Mouse (Mus musculus): Measurements from ENCODE around the gene Tmem222. TPM values are rescaled to one million over a fixed set of nuclear protein-coding genes. Genes with fewer than 3 reads are reported as not detected.
A peak's percentile ranks its signal among the peaks of the same experiment; 100 is the strongest.

The Tmem222 gene
- polyA plus RNA-seq, 1 experiment, result 143 TPM

GRCm38 (mm10) chr4:133265759-133266158 lies 11.8 kb downstream of the Tmem222 start:
- no peaks in the 10 kb centered on the region for H3K27me3 ChIP-seq (ENCODE audit: control insufficient read depth, insufficient read depth, low read length)
- DNase-seq, result no peak
- no peak for TF ChIP-seq CTCF (IDR thresholded peaks at IDR 0.05; ENCODE audit: borderline replicate concordance, control insufficient read depth, extremely low read depth, insufficient read depth, low read length, poor library complexity)
- TF ChIP-seq POLR2A (IDR thresholded peaks at IDR 0.05; ENCODE audit: control insufficient read depth, extremely low read depth, insufficient read depth, low read length, poor library complexity), result no peak
- WGBS, result 93% methylated on average over 4 of the region's 4 CpGs
- H3K36me3 ChIP-seq (ENCODE audit: control insufficient read depth, insufficient read depth, low read length), result peaks cover 43% of the 10 kb centered on the region
- no peak overlapping the region for H3K27ac ChIP-seq (ENCODE audit: control insufficient read depth, insufficient read depth, low read length)
- H3K4me1 ChIP-seq (replicated peaks; ENCODE audit: control insufficient read depth, insufficient read depth, low read length), result peaks cover 26% of the 10 kb centered on the region
- no peak overlapping the region for H3K4me3 ChIP-seq (ENCODE audit: control insufficient read depth, insufficient read depth, low read length)

GRCm38 (mm10) chr4:133265297-133265696 lies 12.3 kb downstream of the Tmem222 start:
- peaks cover 43% of the 10 kb centered on the region for H3K36me3 ChIP-seq (ENCODE audit: control insufficient read depth, insufficient read depth, low read length)
- H3K4me1 ChIP-seq (replicated peaks; ENCODE audit: control insufficient read depth, insufficient read depth, low read length), result peaks cover 28% of the 10 kb centered on the region
- no peaks in the 10 kb centered on the region for H3K27me3 ChIP-seq (ENCODE audit: control insufficient read depth, insufficient read depth, low read length)
- no peak overlapping the region for H3K27ac ChIP-seq (ENCODE audit: control insufficient read depth, insufficient read depth, low read length)
- no peak for DNase-seq
- H3K4me3 ChIP-seq (ENCODE audit: control insufficient read depth, insufficient read depth, low read length), result no peak overlapping the region
- TF ChIP-seq CTCF (IDR thresholded peaks at IDR 0.05; ENCODE audit: borderline replicate concordance, control insufficient read depth, extremely low read depth, insufficient read depth, low read length, poor library complexity) (no peak), POLR2A (IDR thresholded peaks at IDR 0.05; ENCODE audit: control insufficient read depth, extremely low read depth, insufficient read depth, low read length, poor library complexity) (no peak)
- WGBS, result 97% methylated on average over 3 of the region's 3 CpGs

GRCm38 (mm10) chr4:133264559-133264958 lies 13.0 kb downstream of the Tmem222 start:
- 70% methylated on average over 2 of the region's 2 CpGs for WGBS
- Histone ChIP-seq H3K27ac (ENCODE audit: control insufficient read depth, insufficient read depth, low read length) (no peak overlapping the region), H3K36me3 (ENCODE audit: control insufficient read depth, insufficient read depth, low read length) (peaks cover 43% of the 10 kb centered on the region), H3K4me3 (ENCODE audit: control insufficient read depth, insufficient read depth, low read length) (no peak overlapping the region), H3K27me3 (ENCODE audit: control insufficient read depth, insufficient read depth, low read length) (no peaks in the 10 kb centered on the region), H3K4me1 (replicated peaks; ENCODE audit: control insufficient read depth, insufficient read depth, low read length) (peaks cover 28% of the 10 kb centered on the region)
- DNase-seq, result no peak
- TF ChIP-seq CTCF (IDR thresholded peaks at IDR 0.05; ENCODE audit: borderline replicate concordance, control insufficient read depth, extremely low read depth, insufficient read depth, low read length, poor library complexity) (no peak), POLR2A (IDR thresholded peaks at IDR 0.05; ENCODE audit: control insufficient read depth, extremely low read depth, insufficient read depth, low read length, poor library complexity) (no peak)

GRCm38 (mm10) chr4:133263756-133264155 lies 13.8 kb downstream of the Tmem222 start:
- peak overlapping the region; percentile 1; the same call in 1 of the 2 replicates for H3K27ac ChIP-seq (ENCODE audit: control insufficient read depth, insufficient read depth, low read length)
- no peak for TF ChIP-seq POLR2A (IDR thresholded peaks at IDR 0.05; ENCODE audit: control insufficient read depth, extremely low read depth, insufficient read depth, low read length, poor library complexity)
- TF ChIP-seq CTCF (IDR thresholded peaks at IDR 0.05; ENCODE audit: borderline replicate concordance, control insufficient read depth, extremely low read depth, insufficient read depth, low read length, poor library complexity), result no peak
- peaks cover 28% of the 10 kb centered on the region for H3K4me1 ChIP-seq (replicated peaks; ENCODE audit: control insufficient read depth, insufficient read depth, low read length)
- H3K27me3 ChIP-seq (ENCODE audit: control insufficient read depth, insufficient read depth, low read length), result no peaks in the 10 kb centered on the region
- WGBS, result 72% methylated on average over 5 of the region's 5 CpGs
- DNase-seq, result no peak
- H3K36me3 ChIP-seq (ENCODE audit: control insufficient read depth, insufficient read depth, low read length), result peaks cover 36% of the 10 kb centered on the region
- no peak overlapping the region for H3K4me3 ChIP-seq (ENCODE audit: control insufficient read depth, insufficient read depth, low read length)

- Histone ChIP-seq H3K4me3 (ENCODE audit: control insufficient read depth, insufficient read depth, low read length) (peak within 1 kb of the TSS; percentile 41), H3K4me1 (replicated peaks; ENCODE audit: control insufficient read depth, insufficient read depth, low read length) (peaks cover 28% of the 10 kb centered on the region), H3K27me3 (ENCODE audit: control insufficient read depth, insufficient read depth, low read length) (no peaks in the 10 kb centered on the region), H3K27ac (ENCODE audit: control insufficient read depth, insufficient read depth, low read length) (peak within 1 kb of the TSS; percentile 51; the same call in 1 of the 2 replicates), H3K36me3 (ENCODE audit: control insufficient read depth, insufficient read depth, low read length) (peaks cover 28% of the 10 kb centered on the region)
- WGBS, result 4% methylated on average over 7 of the region's 7 CpGs
- TF ChIP-seq POLR2A (IDR thresholded peaks at IDR 0.05; ENCODE audit: control insufficient read depth, extremely low read depth, insufficient read depth, low read length, poor library complexity), result no peak
- TF ChIP-seq CTCF (IDR thresholded peaks at IDR 0.05; ENCODE audit: borderline replicate concordance, control insufficient read depth, extremely low read depth, insufficient read depth, low read length, poor library complexity), result no peak
- DNase-seq, result peak; percentile 54
Measured at GRCm38 (mm10) chr4:133262882-133263281, 14.7 kb downstream of the Tmem222 start, which contains the start of gene Sytl1. Gene Sytl1 (minus strand): TSS chr4:133263113.

GRCm38 (mm10) chr4:133262375-133262765 lies 15.2 kb downstream of the Tmem222 start:
- no peak for DNase-seq
- H3K27ac ChIP-seq (ENCODE audit: control insufficient read depth, insufficient read depth, low read length), result peak overlapping the region; percentile 51; the same call in 1 of the 2 replicates
- TF ChIP-seq POLR2A (IDR thresholded peaks at IDR 0.05; ENCODE audit: control insufficient read depth, extremely low read depth, insufficient read depth, low read length, poor library complexity) (no peak), CTCF (IDR thresholded peaks at IDR 0.05; ENCODE audit: borderline replicate concordance, control insufficient read depth, extremely low read depth, insufficient read depth, low read length, poor library complexity) (no peak)
- H3K27me3 ChIP-seq (ENCODE audit: control insufficient read depth, insufficient read depth, low read length), result no peaks in the 10 kb centered on the region
- peak overlapping the region; percentile 41 for H3K4me3 ChIP-seq (ENCODE audit: control insufficient read depth, insufficient read depth, low read length)
- H3K4me1 ChIP-seq (replicated peaks; ENCODE audit: control insufficient read depth, insufficient read depth, low read length), result peaks cover 28% of the 10 kb centered on the region
- H3K36me3 ChIP-seq (ENCODE audit: control insufficient read depth, insufficient read depth, low read length), result peaks cover 23% of the 10 kb centered on the region
- 7% methylated on average over 7 of the region's 7 CpGs for WGBS
